Mouse (Mus musculus): ENCODE data around the gene Wipi1.
"Not testable (repeated sequence)": the region's sequence is repeated elsewhere in the genome, so short reads cannot be mapped to it uniquely, and the experiment has no call there.

Wipi1 gene

GRCm38 (mm10) chr11:109611303-109612149 lies at the start of gene Wipi1:
Wipi1 (minus strand) TSS chr11:109611967.
- DNase-seq = peak; percentile 98

- not testable (repeated sequence) for DNase-seq
Observed at GRCm38 (mm10) chr11:109660526-109660925, 48.8 kb upstream of the Wipi1 start.

GRCm38 (mm10) chr11:109656232-109656631 lies 44.5 kb upstream of the Wipi1 start:
- DNase-seq = no peak

DNA sequence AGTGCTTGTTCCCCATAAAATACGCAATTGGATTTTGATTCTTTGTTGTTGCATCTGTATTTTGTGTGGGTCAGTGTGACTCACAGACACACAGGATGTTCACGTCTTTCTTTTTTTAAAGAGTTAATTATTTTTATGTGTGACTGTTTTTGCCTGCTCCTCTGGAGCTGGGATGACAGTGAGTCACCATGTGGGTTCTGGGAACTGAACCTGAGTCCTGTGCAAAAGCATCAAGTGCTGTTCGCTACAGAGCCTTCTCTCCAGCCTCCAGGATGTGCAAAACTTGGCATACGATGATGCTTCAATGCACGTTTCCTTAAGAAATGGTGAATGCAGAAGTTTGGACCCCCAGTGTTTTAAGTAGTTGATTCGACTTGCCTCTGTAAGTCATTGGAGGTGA lies 42.8 kb upstream of the Wipi1 start:
- DNase-seq = no peak

DNA sequence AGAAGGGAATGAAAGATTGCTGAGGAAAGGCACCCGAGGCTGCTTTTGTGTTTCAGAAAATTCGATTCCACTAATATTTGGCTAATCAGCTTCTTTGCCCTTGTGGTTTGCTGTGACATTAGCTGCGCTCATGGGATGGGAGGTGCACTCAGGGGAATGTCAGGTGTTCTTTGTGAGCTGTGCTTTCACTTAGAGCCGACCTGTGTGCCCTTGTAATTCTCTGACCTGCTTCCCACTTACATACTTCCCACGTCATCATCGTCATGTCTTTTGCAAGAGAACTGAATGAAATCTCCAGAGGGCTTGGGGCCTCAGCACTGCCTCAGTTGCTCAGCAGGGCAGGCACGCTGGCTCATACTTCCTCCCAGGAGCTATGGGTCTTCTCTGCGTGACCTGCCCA lies 41.4 kb upstream of the Wipi1 start:
- DNase-seq = no peak

GRCm38 (mm10) chr11:109652505-109652904 lies 40.7 kb upstream of the Wipi1 start:
- DNase-seq = no peak

DNA sequence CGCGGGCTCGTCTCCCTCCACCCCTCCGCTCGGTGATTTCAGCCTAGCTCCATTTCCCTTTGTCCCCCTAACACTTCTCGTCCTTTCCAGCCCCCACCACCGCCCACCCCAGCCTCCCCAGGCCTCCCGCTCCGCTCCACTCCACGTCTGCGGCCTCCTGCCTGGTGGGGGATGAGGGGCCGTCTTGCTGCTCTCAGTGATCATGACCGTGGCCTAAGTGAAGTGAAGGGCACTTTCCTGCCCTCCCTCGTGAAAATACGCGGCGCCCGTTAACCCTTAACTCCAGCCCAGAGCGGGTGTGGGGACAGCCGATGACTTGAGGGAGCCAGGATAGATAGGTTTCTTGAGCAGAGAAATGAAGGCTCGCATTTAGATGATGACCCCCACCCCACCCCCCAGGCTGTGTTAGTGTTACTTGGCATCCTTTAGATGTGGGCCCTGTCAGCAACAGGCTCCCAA lies 39.8 kb upstream of the Wipi1 start:
- peak; percentile 35 for DNase-seq

- peak; percentile 91 for DNase-seq
Observed at GRCm38 (mm10) chr11:109650788-109651565, 39.2 kb upstream of the Wipi1 start.

- DNase-seq = peak; percentile 89
Observed at GRCm38 (mm10) chr11:109649975-109650701, 38.4 kb upstream of the Wipi1 start.

GRCm38 (mm10) chr11:109649206-109649605 lies 37.4 kb upstream of the Wipi1 start, which contains the start of gene Prkar1a:
Prkar1a (plus strand) TSS chr11:109649405.
- peak; percentile 48 for DNase-seq

GRCm38 (mm10) chr11:109648510-109648909 lies 36.7 kb upstream of the Wipi1 start:
- DNase-seq = peak; percentile 41

- DNase-seq = no peak
Observed at GRCm38 (mm10) chr11:109641498-109642222, 29.9 kb upstream of the Wipi1 start.

- no peak for DNase-seq
Observed at GRCm38 (mm10) chr11:109635871-109636395, 24.2 kb upstream of the Wipi1 start.

GRCm38 (mm10) chr11:109634928-109635327 lies 23.2 kb upstream of the Wipi1 start:
- DNase-seq = no peak

- peak; percentile 35 for DNase-seq
Observed at GRCm38 (mm10) chr11:109629021-109629521, 17.3 kb upstream of the Wipi1 start.

DNA sequence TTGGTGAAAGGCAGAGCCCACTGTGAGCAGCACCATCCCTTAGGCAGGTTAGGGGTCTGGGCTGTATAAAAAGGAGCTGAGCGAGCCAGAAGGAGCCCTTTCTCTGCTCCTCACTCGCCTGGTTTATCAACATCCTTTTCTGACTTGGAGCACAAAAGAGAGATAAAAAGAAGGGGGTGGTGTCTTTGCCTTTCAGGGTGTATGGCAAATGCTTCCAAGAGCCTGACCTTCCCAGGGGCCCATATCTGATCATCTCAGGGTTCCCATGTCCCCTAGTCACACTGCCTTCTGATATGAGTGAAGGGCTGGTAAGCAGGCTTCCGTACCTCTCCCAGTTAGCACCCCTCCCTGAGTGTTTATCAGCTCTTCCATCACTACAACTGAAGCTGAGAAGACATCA lies 16.3 kb upstream of the Wipi1 start:
- DNase-seq = no peak

DNA sequence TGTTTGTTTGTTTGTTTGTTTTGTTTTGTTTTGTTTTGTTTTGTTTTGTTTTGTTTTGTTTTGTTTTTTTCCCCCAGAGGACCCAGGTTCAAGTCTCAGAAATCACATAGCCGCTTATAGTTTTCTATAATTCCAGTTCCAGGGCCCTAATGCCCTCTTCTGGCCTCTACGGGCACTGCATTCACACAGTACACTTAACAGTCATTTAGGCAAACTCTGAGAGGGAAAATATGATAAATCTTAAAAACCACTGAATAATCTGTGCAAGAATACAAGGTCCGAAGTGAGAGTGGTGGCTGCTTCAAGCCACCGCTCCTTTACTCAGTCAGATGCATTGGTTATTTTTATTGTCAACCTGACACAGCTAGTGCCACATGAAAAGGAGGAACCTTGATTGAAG lies 15.9 kb upstream of the Wipi1 start:
- no peak for DNase-seq

DNA sequence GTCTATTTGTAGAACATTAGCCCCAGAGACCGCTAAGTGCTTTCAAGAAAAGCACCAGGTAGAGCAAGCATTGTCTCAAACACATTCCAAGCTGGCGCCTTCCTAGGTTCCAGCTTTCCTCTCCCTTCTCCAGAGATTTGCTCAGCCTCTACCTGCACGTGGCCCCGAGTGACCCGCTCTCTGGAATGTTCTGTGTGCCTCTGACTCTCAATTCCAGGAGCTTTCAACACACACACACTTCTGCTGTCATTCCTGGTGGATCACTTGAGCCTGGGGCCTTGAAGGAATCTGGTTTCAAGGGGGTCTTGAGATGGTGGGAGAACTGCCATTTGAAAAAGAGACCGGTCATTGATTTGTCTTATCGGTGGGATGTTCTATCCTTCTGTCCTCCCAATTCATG lies 11.5 kb upstream of the Wipi1 start:
- DNase-seq = no peak

GRCm38 (mm10) chr11:109622518-109623037 lies 10.8 kb upstream of the Wipi1 start:
- no peak for DNase-seq

DNA sequence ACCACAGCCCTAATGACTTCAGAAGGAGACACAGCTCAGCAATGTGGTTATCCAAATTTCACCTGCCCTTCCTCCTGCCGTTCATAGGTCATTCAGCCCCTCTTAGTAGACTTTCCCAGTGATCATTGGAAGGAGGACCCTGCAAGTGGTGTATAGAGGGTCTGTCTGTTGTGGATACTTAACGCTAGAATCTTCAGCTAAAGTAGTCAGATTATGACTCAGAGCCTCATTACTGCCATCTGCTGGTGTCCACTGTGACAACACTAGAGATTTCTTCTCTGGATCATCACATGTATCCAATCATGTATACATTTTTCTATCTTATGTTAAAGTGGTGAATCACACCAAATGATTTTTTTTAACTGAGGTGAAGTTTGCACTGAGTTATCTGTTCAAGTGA lies 9.4 kb upstream of the Wipi1 start:
- DNase-seq = peak; percentile 57

- no peak for DNase-seq
Observed at GRCm38 (mm10) chr11:109620356-109620755, 8.6 kb upstream of the Wipi1 start.

DNA sequence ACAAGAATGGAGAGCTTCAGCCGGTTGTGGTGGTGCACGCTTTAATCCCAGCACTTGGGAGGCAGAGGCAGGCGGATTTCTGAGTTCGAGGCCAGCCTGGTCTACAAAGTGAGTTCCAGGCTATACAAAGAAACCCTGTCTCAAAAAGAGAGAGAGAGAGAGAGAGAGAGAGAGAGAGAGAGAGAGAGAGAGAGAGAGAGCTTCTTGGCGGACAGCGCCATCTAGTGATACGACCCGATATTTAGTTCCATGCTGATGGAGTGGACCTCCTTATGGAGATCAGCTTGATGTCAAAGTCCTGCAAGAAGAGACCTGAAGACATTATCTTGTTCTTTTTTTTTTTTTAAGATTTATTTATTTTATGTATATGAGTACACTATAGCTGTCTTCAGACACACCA lies 7.3 kb upstream of the Wipi1 start:
- peak; percentile 67 for DNase-seq
